Mouse (Mus musculus): Measurements from ENCODE around the gene Smarcd1. TPM values are rescaled to one million over a fixed set of nuclear protein-coding genes. Genes with fewer than 3 reads are reported as not detected.

Smarcd1 gene
- polyA plus RNA-seq, 1 experiment from 2014 or later = 80.6 TPM

- Histone ChIP-seq H3K4me3 (ENCODE audit: low read depth, low read length) (no peak overlapping the region), H3K36me3 (ENCODE audit: control insufficient read depth, insufficient read depth, low read length) (peaks cover 34% of the 10 kb centered on the region), H3K27me3 (ENCODE audit: control insufficient read depth, insufficient read depth, low read length) (no peaks in the 10 kb centered on the region), H3K9me3 (ENCODE audit: control insufficient read depth, low read length) (no peaks in the 10 kb centered on the region), H3K4me1 (ENCODE audit: control insufficient read depth, insufficient read depth, low read length) (peaks cover 18% of the 10 kb centered on the region), H3K27ac (replicated peaks; ENCODE audit: low read depth, low read length) (peak overlapping the region; percentile 3; the same call in 1 of the 2 replicates), H3K4me2 (ENCODE audit: low read depth, severe bottlenecking) (no peak overlapping the region), H3K9ac (ENCODE audit: low read length) (peak overlapping the region; percentile 17; the same call in 1 of the 2 replicates)
- no peak for DNase-seq (ENCODE audit: low spot score)
- no peak for ATAC-seq (ENCODE audit: insufficient number of reproducible peaks, low FRiP score, low TSS enrichment, low read depth)
- WGBS = 83% methylated on average over 7 of the region's 7 CpGs
Observed at GRCm38 (mm10) chr15:99704881-99705280, 3.0 kb downstream of the Smarcd1 start.

- no peak for ATAC-seq (ENCODE audit: insufficient number of reproducible peaks, low FRiP score, low TSS enrichment, low read depth)
- H3K27ac ChIP-seq (replicated peaks; ENCODE audit: low read depth, low read length) = peak within 1 kb of the TSS; percentile 3; the same call in 1 of the 2 replicates
- WGBS = 72% methylated on average over 11 of the region's 11 CpGs
- peak within 1 kb of the TSS; percentile 17; the same call in 1 of the 2 replicates for H3K9ac ChIP-seq (ENCODE audit: low read length)
- H3K4me3 ChIP-seq (ENCODE audit: low read depth, low read length) = no peak within 1 kb of the TSS
- no peak within 1 kb of the TSS for H3K4me2 ChIP-seq (ENCODE audit: low read depth, severe bottlenecking)
- H3K4me1 ChIP-seq (ENCODE audit: control insufficient read depth, insufficient read depth, low read length) = peaks cover 18% of the 10 kb centered on the region
- H3K27me3 ChIP-seq (ENCODE audit: control insufficient read depth, insufficient read depth, low read length) = no peaks in the 10 kb centered on the region
- H3K9me3 ChIP-seq (ENCODE audit: control insufficient read depth, low read length) = no peaks in the 10 kb centered on the region
- DNase-seq (ENCODE audit: low spot score) = peak; percentile 71
- H3K36me3 ChIP-seq (ENCODE audit: control insufficient read depth, insufficient read depth, low read length) = peaks cover 38% of the 10 kb centered on the region
Observed at GRCm38 (mm10) chr15:99705440-99706048, 3.6 kb downstream of the Smarcd1 start, which contains the start of gene Gm17349. Gm17349 (minus strand) TSS chr15:99705490.

GRCm38 (mm10) chr15:99708176-99708575 lies 6.2 kb downstream of the Smarcd1 start:
- Histone ChIP-seq H3K9ac (ENCODE audit: low read length) (no peak overlapping the region), H3K27ac (replicated peaks; ENCODE audit: low read depth, low read length) (no peak overlapping the region), H3K4me2 (ENCODE audit: low read depth, severe bottlenecking) (no peak overlapping the region), H3K4me3 (ENCODE audit: low read depth, low read length) (no peak overlapping the region), H3K27me3 (ENCODE audit: control insufficient read depth, insufficient read depth, low read length) (no peaks in the 10 kb centered on the region), H3K9me3 (ENCODE audit: control insufficient read depth, low read length) (no peaks in the 10 kb centered on the region), H3K36me3 (ENCODE audit: control insufficient read depth, insufficient read depth, low read length) (peaks cover 52% of the 10 kb centered on the region), H3K4me1 (ENCODE audit: control insufficient read depth, insufficient read depth, low read length) (peaks cover 9% of the 10 kb centered on the region)
- DNase-seq (ENCODE audit: low spot score) (no peak), ATAC-seq (ENCODE audit: insufficient number of reproducible peaks, low FRiP score, low TSS enrichment, low read depth) (no peak)
- WGBS = 93% methylated on average over 13 of the region's 13 CpGs

DNA sequence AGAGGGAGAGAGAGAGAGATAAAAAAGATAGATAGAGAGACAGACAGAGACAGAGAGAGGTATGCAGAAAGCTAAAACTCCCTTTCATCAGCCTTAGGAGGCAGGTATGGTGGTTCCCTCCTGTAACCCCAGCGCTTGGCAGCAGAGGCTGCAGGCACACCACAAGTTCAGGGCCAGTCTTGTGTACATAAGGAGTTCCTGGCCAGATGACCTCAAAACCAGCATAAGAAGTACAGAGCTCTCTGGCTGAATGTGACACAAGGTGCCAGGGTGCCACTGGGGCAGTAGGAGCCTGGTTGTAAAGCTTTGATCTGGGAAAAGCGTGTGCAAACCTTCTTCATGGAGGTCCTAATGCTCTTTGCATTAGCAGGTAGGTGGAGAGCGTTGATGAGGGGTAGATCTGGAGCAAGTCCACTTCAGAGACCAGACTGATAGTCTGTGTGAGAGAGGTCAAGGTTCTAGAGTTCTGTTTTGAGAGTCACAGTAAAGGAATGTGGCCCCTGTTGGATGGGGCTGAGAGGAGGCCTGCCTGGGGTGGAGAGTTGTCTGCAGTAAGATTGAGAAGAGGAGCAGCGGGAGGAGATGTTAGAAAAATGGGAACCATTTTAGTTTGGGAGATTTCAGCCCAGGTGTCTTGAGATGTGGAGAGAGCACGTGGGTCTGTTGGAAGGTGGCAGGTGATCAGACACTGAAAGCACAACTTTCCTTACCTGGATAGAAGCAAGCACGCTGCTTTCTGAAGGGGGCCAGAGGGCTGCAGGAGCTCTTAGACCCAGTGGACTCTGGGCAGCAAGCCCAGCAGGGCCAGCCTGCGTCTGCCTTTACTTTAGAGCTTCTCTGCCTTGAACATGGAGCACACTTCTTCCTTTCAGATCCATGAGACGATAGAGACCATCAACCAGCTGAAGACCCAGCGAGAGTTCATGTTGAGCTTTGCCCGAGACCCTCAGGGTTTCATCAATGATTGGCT lies 8.6 kb downstream of the Smarcd1 start:
- WGBS = 91% methylated on average over 10 of the region's 10 CpGs
- no peaks in the 10 kb centered on the region for H3K27me3 ChIP-seq (ENCODE audit: control insufficient read depth, insufficient read depth, low read length)
- no peak overlapping the region for H3K9ac ChIP-seq (ENCODE audit: low read length)
- peaks cover 51% of the 10 kb centered on the region for H3K36me3 ChIP-seq (ENCODE audit: control insufficient read depth, insufficient read depth, low read length)
- DNase-seq (ENCODE audit: low spot score) = no peak
- no peak overlapping the region for H3K4me3 ChIP-seq (ENCODE audit: low read depth, low read length)
- no peak overlapping the region for H3K27ac ChIP-seq (replicated peaks; ENCODE audit: low read depth, low read length)
- no peak for ATAC-seq (ENCODE audit: insufficient number of reproducible peaks, low FRiP score, low TSS enrichment, low read depth)
- H3K4me2 ChIP-seq (ENCODE audit: low read depth, severe bottlenecking) = no peak overlapping the region
- no peaks in the 10 kb centered on the region for H3K9me3 ChIP-seq (ENCODE audit: control insufficient read depth, low read length)
- no peaks in the 10 kb centered on the region for H3K4me1 ChIP-seq (ENCODE audit: control insufficient read depth, insufficient read depth, low read length)

GRCm38 (mm10) chr15:99711491-99711890 lies 9.6 kb downstream of the Smarcd1 start:
- Histone ChIP-seq H3K27me3 (ENCODE audit: control insufficient read depth, insufficient read depth, low read length) (no peaks in the 10 kb centered on the region), H3K27ac (replicated peaks; ENCODE audit: low read depth, low read length) (no peak overlapping the region), H3K4me1 (ENCODE audit: control insufficient read depth, insufficient read depth, low read length) (no peaks in the 10 kb centered on the region), H3K4me2 (ENCODE audit: low read depth, severe bottlenecking) (no peak overlapping the region), H3K9ac (ENCODE audit: low read length) (no peak overlapping the region), H3K9me3 (ENCODE audit: control insufficient read depth, low read length) (no peaks in the 10 kb centered on the region), H3K36me3 (ENCODE audit: control insufficient read depth, insufficient read depth, low read length) (peaks cover 47% of the 10 kb centered on the region), H3K4me3 (ENCODE audit: low read depth, low read length) (no peak overlapping the region)
- no peak for ATAC-seq (ENCODE audit: insufficient number of reproducible peaks, low FRiP score, low TSS enrichment, low read depth)
- WGBS = 70% methylated on average over 3 of the region's 3 CpGs
- DNase-seq (ENCODE audit: low spot score) = no peak

DNA sequence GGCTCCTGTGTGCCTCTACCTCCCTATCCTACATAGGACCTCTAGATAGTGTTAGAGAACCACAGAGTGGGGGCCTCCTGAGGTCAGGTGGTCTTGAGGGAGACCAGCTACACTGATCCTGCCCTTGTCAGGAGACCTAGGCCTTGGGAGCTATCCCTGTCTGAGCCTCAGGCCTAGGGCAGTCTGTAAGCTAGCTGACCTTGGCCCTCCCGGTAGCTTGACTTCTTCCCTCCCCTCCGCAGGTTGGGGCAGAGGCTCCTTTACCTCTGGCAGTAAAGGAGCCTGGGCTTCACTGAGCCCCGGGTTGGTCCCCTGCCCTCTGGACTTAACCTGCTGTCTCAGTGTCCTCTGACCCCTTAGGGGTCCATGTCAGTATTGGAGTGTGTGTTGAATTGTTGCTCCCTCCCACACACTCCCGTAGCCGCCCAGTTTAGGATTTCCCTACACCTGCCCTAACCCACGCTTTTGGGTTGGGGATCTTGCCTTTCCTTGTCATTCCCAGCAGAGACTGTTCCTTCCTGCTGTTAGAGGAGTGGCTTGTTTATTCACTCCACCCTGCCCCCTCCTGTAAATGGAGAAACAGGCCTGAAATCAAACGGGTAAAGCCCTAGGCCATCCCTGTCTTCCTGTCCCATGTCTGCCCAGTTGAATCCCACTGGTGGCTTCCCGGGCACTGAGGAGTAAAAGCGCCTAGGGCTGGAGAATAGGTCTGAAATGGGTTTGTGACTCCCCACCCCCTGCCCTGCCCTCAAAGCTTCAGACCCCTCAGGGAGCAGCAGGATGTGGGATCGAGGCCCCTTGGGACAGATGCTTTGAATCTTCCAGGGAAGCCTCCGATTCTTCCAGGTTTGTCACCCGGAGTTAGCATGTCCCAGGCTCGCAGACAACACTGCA lies 11.0 kb downstream of the Smarcd1 start:
- Histone ChIP-seq H3K27me3 (ENCODE audit: control insufficient read depth, insufficient read depth, low read length) (no peaks in the 10 kb centered on the region), H3K27ac (replicated peaks; ENCODE audit: low read depth, low read length) (no peak overlapping the region)

DNA sequence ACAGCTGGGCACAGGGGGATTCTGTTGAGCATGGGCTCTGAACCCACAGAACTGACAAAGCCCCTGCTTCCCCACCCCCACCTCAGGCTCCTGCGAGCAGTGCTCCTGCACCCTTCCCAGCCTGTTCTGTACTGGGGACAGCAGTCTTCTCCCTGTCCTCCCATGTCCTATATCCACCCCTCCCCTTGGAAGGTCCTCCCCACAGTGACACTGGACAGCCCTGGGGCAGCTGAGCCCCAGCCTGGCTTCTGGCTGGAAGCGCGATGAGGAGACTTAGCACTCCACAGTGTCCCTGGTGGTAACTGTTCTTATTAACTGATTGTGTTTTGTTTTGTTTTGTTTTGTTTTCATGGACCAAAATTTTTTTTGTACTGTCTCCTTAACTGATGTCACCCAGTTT lies 11.6 kb downstream of the Smarcd1 start:
- 96% methylated on average over 3 of the region's 3 CpGs for WGBS
- Histone ChIP-seq H3K4me2 (ENCODE audit: low read depth, severe bottlenecking) (no peak overlapping the region), H3K27me3 (ENCODE audit: control insufficient read depth, insufficient read depth, low read length) (no peaks in the 10 kb centered on the region), H3K4me1 (ENCODE audit: control insufficient read depth, insufficient read depth, low read length) (no peaks in the 10 kb centered on the region), H3K9me3 (ENCODE audit: control insufficient read depth, low read length) (no peaks in the 10 kb centered on the region), H3K36me3 (ENCODE audit: control insufficient read depth, insufficient read depth, low read length) (peaks cover 35% of the 10 kb centered on the region), H3K27ac (replicated peaks; ENCODE audit: low read depth, low read length) (no peak overlapping the region), H3K4me3 (ENCODE audit: low read depth, low read length) (no peak overlapping the region), H3K9ac (ENCODE audit: low read length) (no peak overlapping the region)
- DNase-seq (ENCODE audit: low spot score) (no peak), ATAC-seq (ENCODE audit: insufficient number of reproducible peaks, low FRiP score, low TSS enrichment, low read depth) (no peak)

More for the DNA sequence above, 11.0 kb downstream of the Smarcd1 start:
- no peak for ATAC-seq (ENCODE audit: insufficient number of reproducible peaks, low FRiP score, low TSS enrichment, low read depth)
- Histone ChIP-seq H3K4me2 (ENCODE audit: low read depth, severe bottlenecking) (no peak overlapping the region), H3K4me1 (ENCODE audit: control insufficient read depth, insufficient read depth, low read length) (no peaks in the 10 kb centered on the region), H3K36me3 (ENCODE audit: control insufficient read depth, insufficient read depth, low read length) (peaks cover 39% of the 10 kb centered on the region), H3K4me3 (ENCODE audit: low read depth, low read length) (no peak overlapping the region), H3K9me3 (ENCODE audit: control insufficient read depth, low read length) (no peaks in the 10 kb centered on the region), H3K9ac (ENCODE audit: low read length) (no peak overlapping the region)
- WGBS = 78% methylated on average over 13 of the region's 13 CpGs
- DNase-seq (ENCODE audit: low spot score) = no peak

DNA sequence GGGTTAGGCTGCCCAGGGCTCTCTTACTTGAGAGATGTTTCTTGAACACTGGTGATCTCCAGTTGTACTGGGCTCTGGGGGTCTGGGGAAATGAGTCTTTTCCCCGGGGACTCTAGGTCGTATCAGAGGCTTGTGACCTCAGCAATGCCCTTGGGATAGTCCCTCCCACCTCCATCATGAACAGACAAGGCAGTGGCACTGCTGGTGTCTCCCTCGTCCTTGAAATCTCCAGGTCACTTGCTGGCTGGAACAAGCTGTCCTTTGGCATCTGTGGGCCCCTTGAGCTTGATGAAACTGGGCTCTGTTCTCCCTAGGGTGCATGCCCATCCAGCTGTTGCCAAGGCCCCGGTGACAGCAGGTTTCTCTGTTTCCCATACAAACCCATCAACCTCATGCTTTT lies 12.3 kb downstream of the Smarcd1 start:
- Histone ChIP-seq H3K9me3 (ENCODE audit: control insufficient read depth, low read length) (no peaks in the 10 kb centered on the region), H3K36me3 (ENCODE audit: control insufficient read depth, insufficient read depth, low read length) (peaks cover 29% of the 10 kb centered on the region), H3K27me3 (ENCODE audit: control insufficient read depth, insufficient read depth, low read length) (no peaks in the 10 kb centered on the region), H3K9ac (ENCODE audit: low read length) (no peak overlapping the region), H3K4me3 (ENCODE audit: low read depth, low read length) (no peak overlapping the region), H3K27ac (replicated peaks; ENCODE audit: low read depth, low read length) (no peak overlapping the region), H3K4me2 (ENCODE audit: low read depth, severe bottlenecking) (no peak overlapping the region), H3K4me1 (ENCODE audit: control insufficient read depth, insufficient read depth, low read length) (no peaks in the 10 kb centered on the region)
- ATAC-seq (ENCODE audit: insufficient number of reproducible peaks, low FRiP score, low TSS enrichment, low read depth) (no peak), DNase-seq (ENCODE audit: low spot score) (no peak)
- WGBS = 80% methylated on average over 4 of the region's 4 CpGs

Data from limb, embryonic 11.5 days (tissue).